19 mouse cellular contexts compared by ENCODE assay signal in the genomic region with DNA sequence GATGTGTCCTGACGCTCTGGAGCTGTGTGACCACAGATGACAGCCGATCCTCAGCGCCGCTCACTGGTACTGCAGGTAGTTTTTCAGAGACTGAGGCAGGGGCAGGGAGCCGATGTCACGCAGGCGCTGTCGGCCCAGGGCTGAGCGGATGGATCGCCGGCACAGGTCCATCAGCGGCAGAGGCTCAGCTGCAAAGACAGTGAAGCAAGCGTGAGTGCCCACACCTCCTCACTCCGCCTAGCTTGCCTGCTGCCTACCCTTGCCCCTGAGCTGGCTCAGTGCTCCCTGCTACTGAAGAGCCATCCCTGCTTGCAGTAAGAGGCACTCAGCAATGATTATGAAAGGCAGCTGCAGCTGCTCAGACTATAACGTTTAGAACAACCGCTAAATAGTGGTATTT. TPM values are rescaled to one million over a fixed set of nuclear protein-coding genes. Genes with fewer than 3 reads are reported as not detected.
DNase-seq lines count a peak whose midpoint lies in the region; ATAC-seq lines count a peak whose summit lies in the region.
"Had no signal": no experiment of that assay in that cellular context is flagged by ENCODE, and none has a peak within 500 bp of the region (broad histone marks: within the 10 kb centered on the region; RNA-seq: fewer than 3 reads in every experiment).

No protein-coding gene starts in this region.

- 57% methylated on average over 16 of the region's 16 CpGs for WGBS in heart, embryonic 13.5 days
- 78% methylated on average over 16 of the region's 16 CpGs for WGBS in hindbrain, embryonic 11.5 days
- WGBS in neural tube, embryonic 15.5 days, result 60% methylated on average over 16 of the region's 16 CpGs

- H3K9ac ChIP-seq in heart, embryonic 13.5 days, result no peak overlapping the region
- no peak overlapping the region for H3K9ac ChIP-seq in hindbrain, embryonic 11.5 days (ENCODE audit: low read depth, low read length)
- no peak overlapping the region for H3K9ac ChIP-seq in neural tube, embryonic 15.5 days (replicated peaks)
- H3K9ac ChIP-seq: liver, embryonic 14.5 days had no signal

- ATAC-seq in heart, embryonic 13.5 days (ENCODE audit: extremely low read depth, insufficient number of reproducible peaks, low FRiP score, low TSS enrichment), result no peak
- 0 out of 2 replicates have a peak, but pooled peaks have one; percentile 10 for ATAC-seq in hindbrain, embryonic 11.5 days (ENCODE audit: low FRiP score)
- ATAC-seq in neural tube, embryonic 15.5 days (ENCODE audit: low FRiP score), result no peak
- no peak for ATAC-seq in monocyte, adult 5-6 weeks (replicated peaks; ENCODE audit: insufficient number of reproducible peaks, low FRiP score, low TSS enrichment, poor library complexity, severe bottlenecking)
- ATAC-seq: intestine, postnatal 0 days had no signal

- peaks cover 41% of the 10 kb centered on the region for H3K36me3 ChIP-seq in heart, embryonic 13.5 days
- H3K36me3 ChIP-seq in hindbrain, embryonic 11.5 days (ENCODE audit: control insufficient read depth, insufficient read depth, low read length), result peaks cover 8% of the 10 kb centered on the region; the same call in 1 of the 2 replicates
- peaks cover 15% of the 10 kb centered on the region; the same call in 1 of the 2 replicates for H3K36me3 ChIP-seq in neural tube, embryonic 15.5 days

- H3K4me3 ChIP-seq in heart, embryonic 13.5 days, result no peak overlapping the region
- H3K4me3 ChIP-seq in hindbrain, embryonic 11.5 days (ENCODE audit: low read depth, low read length), result no peak overlapping the region
- no peak overlapping the region for H3K4me3 ChIP-seq in neural tube, embryonic 15.5 days (replicated peaks)
- H3K4me3 ChIP-seq: gastrocnemius, adult 2 months; myocyte had no signal

- no peak overlapping the region for H3K4me2 ChIP-seq in heart, embryonic 13.5 days
- H3K4me2 ChIP-seq in hindbrain, embryonic 11.5 days (replicated peaks; ENCODE audit: low read depth, low read length), result no peak overlapping the region
- H3K4me2 ChIP-seq in neural tube, embryonic 15.5 days, result no peak overlapping the region

- 0 out of 2 replicates have a peak overlapping the region, but pooled peaks have one; percentile 12 for H3K27ac ChIP-seq in heart, embryonic 13.5 days (replicated peaks)
- no peak overlapping the region for H3K27ac ChIP-seq in hindbrain, embryonic 11.5 days (ENCODE audit: low read depth, low read length)
- H3K27ac ChIP-seq in neural tube, embryonic 15.5 days (replicated peaks), result 0 out of 2 replicates have a peak overlapping the region, but pooled peaks have one; percentile 38
- H3K27ac ChIP-seq: gastrocnemius, adult 2 months; liver, embryonic 14.5 days; stomach, postnatal 0 days had no signal

- H3K27me3 ChIP-seq in heart, embryonic 13.5 days (replicated peaks), result no peaks in the 10 kb centered on the region
- no peaks in the 10 kb centered on the region for H3K27me3 ChIP-seq in hindbrain, embryonic 11.5 days (ENCODE audit: control insufficient read depth, insufficient read depth, low read length)
- H3K27me3 ChIP-seq in neural tube, embryonic 15.5 days (replicated peaks), result no peaks in the 10 kb centered on the region

- DNase-seq in heart, postnatal 36 days, result no peak
- DNase-seq in thymus, postnatal 4 days, result peak; percentile 52
- DNase-seq in thymus, adult 18-20 months, result no peak
- no peak for DNase-seq in hindbrain, embryonic 11.5 days (ENCODE audit: low spot score)
- DNase-seq in urinary bladder, postnatal 4 days (ENCODE audit: low spot score in 2 of 2), result no peak
- DNase-seq: cerebellum, adult 9-11 months; gastrocnemius, adult 2 months; heart, adult 18-20 months; heart, postnatal 10 days; kidney, postnatal 36 days; lung, postnatal 14 days; spleen, adult 18-20 months had no signal

- 0 out of 2 replicates have a peak, but pooled peaks cover 6% of the 10 kb centered on the region for H3K9me3 ChIP-seq in heart, embryonic 13.5 days
- no peaks in the 10 kb centered on the region for H3K9me3 ChIP-seq in hindbrain, embryonic 11.5 days (ENCODE audit: control insufficient read depth, low read length)
- H3K9me3 ChIP-seq in neural tube, embryonic 15.5 days (replicated peaks), result no peaks in the 10 kb centered on the region

- peaks cover 36% of the 10 kb centered on the region for H3K4me1 ChIP-seq in heart, embryonic 13.5 days
- H3K4me1 ChIP-seq in hindbrain, embryonic 11.5 days (replicated peaks; ENCODE audit: control insufficient read depth, insufficient read depth, low read length), result no peaks in the 10 kb centered on the region
- H3K4me1 ChIP-seq in neural tube, embryonic 15.5 days, result peaks cover 6% of the 10 kb centered on the region; the same call in 1 of the 2 replicates

- intact Hi-C loops in heart, postnatal 36 days (cut with DNase I), result no loop called here

RNA-seq across cellular contexts. Expression of a gene that starts 52.0 kb away (rescaled TPM):
- polyA plus RNA-seq in heart, embryonic 13.5 days (2015; fragmentation: Nextera tagmentation; extraction: Ambion mirVana), result 29.5 and 33.3 TPM in 2 replicates
- 10 to 100 TPM; 14.5 to 21.3 TPM for total RNA-seq in heart, postnatal 36 days (2021)
- 40.3 and 44.1 TPM in 2 replicates for polyA plus RNA-seq in hindbrain, embryonic 11.5 days (2014; fragmentation: Nextera tagmentation; extraction: Ambion mirVana)
- 24.8 and 25.6 TPM in 2 replicates for polyA plus RNA-seq in neural tube, embryonic 15.5 days (2015; fragmentation: Nextera tagmentation; extraction: Ambion mirVana)
- 6.8 to 21.3 TPM (median 8.5 TPM) in 3 replicates for total RNA-seq in monocyte, adult 5-6 weeks (2017)
